Mouse (Mus musculus) liver, embryonic 14.5 days (tissue): ENCODE results near the gene Olfr698.

Source experiments
- CTCF ChIP-seq: IDR thresholded peaks from 2 replicates; pipeline ENCODE4 v1.5.1; 2016; ENCODE audit warnings: antibody characterized with exemption, low read depth, control low read depth
- EP300 ChIP-seq: IDR thresholded peaks from 2 replicates; pipeline ENCODE4 v1.6.1; 2016; ENCODE audit warnings: antibody characterized with exemption, low read depth

DNA sequence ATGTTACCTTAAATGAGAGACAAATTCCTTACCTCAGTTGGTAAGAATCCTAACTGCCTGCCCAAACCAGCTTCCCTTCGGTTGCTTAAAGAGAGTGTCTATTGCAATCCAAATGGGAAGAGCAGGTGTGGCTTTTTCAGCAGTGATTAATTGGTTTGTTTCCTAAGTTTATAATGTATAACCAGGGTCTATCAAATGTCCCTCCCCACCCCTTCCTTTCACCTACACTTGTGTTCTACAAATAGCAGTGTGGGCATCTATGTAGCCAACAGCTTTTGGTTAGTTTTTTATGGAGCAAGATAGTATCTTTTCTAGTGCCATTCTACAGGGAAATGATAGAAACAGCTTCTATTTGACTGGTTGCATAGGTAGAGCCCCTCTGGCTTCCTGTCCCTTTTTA lies 12.9 kb downstream of the Olfr698 start, which contains the start of gene Olfr697:
- TF ChIP-seq EP300 (no peak), CTCF (no peak)
